Mouse (Mus musculus) forebrain, postnatal 0 days (tissue): Measurements from ENCODE around the gene Cd6. TPM values are rescaled to one million over a fixed set of nuclear protein-coding genes. Genes with fewer than 3 reads are reported as not detected.
A peak's percentile ranks its signal among the peaks of the same experiment; 100 is the strongest.

ENCODE experiments used
- ATAC-seq: fragments of 200-750 bp; cut with Nextera tagmentation; 2 replicates; pipeline ENCODE4 v1.8.0; 2017; ENCODE audit warnings: mild to moderate bottlenecking, moderate library complexity
- DNase-seq: peaks from one replicate; pipeline ENCODE4 v3.0.0-alpha.2; 2015
- H3K27ac ChIP-seq: fragments of 300-500 bp; sonication (generic); 2 replicates; pipeline ENCODE4 v1.5.1; 2014; ENCODE audit warnings: low read depth, mild to moderate bottlenecking, antibody characterized with exemption, low read length, moderate library complexity, mixed read lengths
- H3K27me3 ChIP-seq: fragments of 300-500 bp; sonication (generic); 2 replicates; pipeline ENCODE4 v1.6.1; 2014; ENCODE audit warnings: mild to moderate bottlenecking, low read length, mixed read lengths; ENCODE audit not compliant: insufficient read depth
- H3K36me3 ChIP-seq: fragments of 300-500 bp; sonication (generic); 2 replicates; pipeline ENCODE4 v1.6.1; 2014; ENCODE audit warnings: mild to moderate bottlenecking, moderate library complexity; ENCODE audit not compliant: insufficient read depth
- H3K4me1 ChIP-seq: fragments of 300-500 bp; sonication (generic); 2 replicates; pipeline ENCODE4 v1.6.1; 2014; ENCODE audit warnings: antibody characterized with exemption; ENCODE audit not compliant: insufficient read depth
- H3K4me2 ChIP-seq: fragments of 300-500 bp; sonication (generic); 2 replicates; pipeline ENCODE4 v1.6.1; 2014; ENCODE audit warnings: low read depth, mild to moderate bottlenecking, moderate library complexity
- H3K4me3 ChIP-seq: fragments of 300-500 bp; sonication (generic); 2 replicates; pipeline ENCODE4 v1.5.1; 2014; ENCODE audit warnings: low read depth, low read length, mixed read lengths
- H3K9ac ChIP-seq: fragments of 300-500 bp; sonication (generic); 2 replicates; pipeline ENCODE4 v1.6.1; 2014; ENCODE audit warnings: mild to moderate bottlenecking
- H3K9me3 ChIP-seq: fragments of 300-500 bp; sonication (generic); 2 replicates; pipeline ENCODE4 v1.6.1; 2016; ENCODE audit warnings: low read length
- CTCF ChIP-seq: sonication (generic); IDR thresholded peaks from 2 replicates; pipeline ENCODE4 v1.5.1; 2016; ENCODE audit warnings: antibody characterized with exemption, control low read depth, low read depth
- WGBS: fragments of 180-500 bp; shearing (Covaris S2); extraction: QIAGEN DNeasy Blood & Tissue Kit; methylation state at CpG from one replicate; pipeline ENCODE4 v1.1.7; 2014; 5-methylcytosine and 5-hydroxymethylcytosine counted together
- polyA plus RNA-seq: library from polyadenylated mRNA; unstranded; fragments of >200 nt; fragmentation: Nextera tagmentation; extraction: Ambion mirVana; gene quantifications from 2 replicates; pipeline ENCODE4 v1.2.1, GENCODE M21; 2015
- total RNA-seq: library from RNA; depleted of rRNA; stranded (reverse); fragments of >200 nt; gene quantifications from 2 replicates; pipeline ENCODE4 v1.2.3, GENCODE M21; 2014

Gene Cd6
- total and polyA plus RNA-seq, 2 experiments from 2014 or later, result 0.05 TPM; not detected in 1

GRCm38 (mm10) chr19:10803751-10804150, 26.1 kb downstream of the Cd6 start:
- H3K4me2 ChIP-seq, result no peak overlapping the region
- no peak for ATAC-seq
- no peak for DNase-seq
- 65% methylated on average over 5 of the region's 5 CpGs for WGBS
- no peak for TF ChIP-seq CTCF
- H3K4me3 ChIP-seq, result no peak overlapping the region
- no peak overlapping the region for H3K9ac ChIP-seq
- H3K27me3 ChIP-seq, result no peaks in the 10 kb centered on the region
- no peaks in the 10 kb centered on the region for H3K9me3 ChIP-seq
- no peak overlapping the region for H3K27ac ChIP-seq
- H3K36me3 ChIP-seq, result no peaks in the 10 kb centered on the region
- peaks cover 7% of the 10 kb centered on the region; the same call in 1 of the 2 replicates for H3K4me1 ChIP-seq

- H3K4me3 ChIP-seq, result no peak overlapping the region
- no peaks in the 10 kb centered on the region for H3K36me3 ChIP-seq
- H3K9me3 ChIP-seq, result no peaks in the 10 kb centered on the region
- ATAC-seq (no peak), DNase-seq (no peak)
- H3K27me3 ChIP-seq, result no peaks in the 10 kb centered on the region
- H3K4me1 ChIP-seq, result peaks cover 7% of the 10 kb centered on the region; the same call in 1 of the 2 replicates
- no peak for TF ChIP-seq CTCF
- H3K9ac ChIP-seq, result no peak overlapping the region
- no peak overlapping the region for H3K4me2 ChIP-seq
- 87% methylated on average over 6 of the region's 6 CpGs for WGBS
- H3K27ac ChIP-seq, result peak overlapping the region; percentile 83; the same call in 1 of the 2 replicates
Measured at GRCm38 (mm10) chr19:10801906-10802305, 28.0 kb downstream of the Cd6 start.

GRCm38 (mm10) chr19:10801070-10801469, 28.8 kb downstream of the Cd6 start:
- no peaks in the 10 kb centered on the region for H3K9me3 ChIP-seq
- no peak for TF ChIP-seq CTCF
- H3K9ac ChIP-seq, result peak overlapping the region; percentile 6; the same call in 1 of the 2 replicates
- no peak overlapping the region for H3K4me3 ChIP-seq
- ATAC-seq, result peak; percentile 96
- peaks cover 7% of the 10 kb centered on the region; the same call in 1 of the 2 replicates for H3K4me1 ChIP-seq
- WGBS, result 32% methylated on average over 6 of the region's 6 CpGs
- H3K4me2 ChIP-seq, result no peak overlapping the region
- no peaks in the 10 kb centered on the region for H3K36me3 ChIP-seq
- H3K27me3 ChIP-seq, result no peaks in the 10 kb centered on the region
- DNase-seq, result peak; percentile 83
- peak overlapping the region; percentile 83 for H3K27ac ChIP-seq

- 94% methylated on average over 17 of the region's 17 CpGs for WGBS
Measured at GRCm38 (mm10) chr19:10799155-10799554, 30.7 kb downstream of the Cd6 start.

GRCm38 (mm10) chr19:10798576-10798975, 31.3 kb downstream of the Cd6 start:
- DNase-seq (no peak), ATAC-seq (no peak)
- Histone ChIP-seq H3K4me3 (no peak overlapping the region), H3K36me3 (no peaks in the 10 kb centered on the region), H3K9ac (no peak overlapping the region), H3K4me2 (no peak overlapping the region), H3K27me3 (no peaks in the 10 kb centered on the region), H3K4me1 (peaks cover 10% of the 10 kb centered on the region; the same call in 1 of the 2 replicates), H3K9me3 (no peaks in the 10 kb centered on the region), H3K27ac (no peak overlapping the region)
- WGBS, result 77% methylated on average over 10 of the region's 10 CpGs
- TF ChIP-seq CTCF, result no peak

More at GRCm38 (mm10) chr19:10799155-10799554, 30.7 kb downstream of the Cd6 start:
- DNase-seq (no peak), ATAC-seq (no peak)
- H3K4me2 ChIP-seq, result no peak overlapping the region
- TF ChIP-seq CTCF, result no peak
- H3K4me3 ChIP-seq, result no peak overlapping the region
- H3K27ac ChIP-seq, result no peak overlapping the region
- H3K4me1 ChIP-seq, result peaks cover 10% of the 10 kb centered on the region; the same call in 1 of the 2 replicates
- no peaks in the 10 kb centered on the region for H3K9me3 ChIP-seq
- no peaks in the 10 kb centered on the region for H3K27me3 ChIP-seq
- no peaks in the 10 kb centered on the region for H3K36me3 ChIP-seq
- no peak overlapping the region for H3K9ac ChIP-seq

GRCm38 (mm10) chr19:10794916-10795315, 34.9 kb downstream of the Cd6 start:
- 0 out of 2 replicates have a peak, but pooled peaks cover 2% of the 10 kb centered on the region for H3K4me1 ChIP-seq
- WGBS, result 48% methylated on average over 1 of the region's 1 CpGs
- TF ChIP-seq CTCF, result no peak
- H3K36me3 ChIP-seq, result no peaks in the 10 kb centered on the region
- H3K4me3 ChIP-seq, result no peak overlapping the region
- H3K4me2 ChIP-seq, result no peak overlapping the region
- DNase-seq (no peak), ATAC-seq (0 out of 2 replicates have a peak, but pooled peaks have one; percentile 17)
- H3K27ac ChIP-seq, result no peak overlapping the region
- H3K27me3 ChIP-seq, result no peaks in the 10 kb centered on the region
- no peak overlapping the region for H3K9ac ChIP-seq
- H3K9me3 ChIP-seq, result no peaks in the 10 kb centered on the region

GRCm38 (mm10) chr19:10793044-10793443, 36.8 kb downstream of the Cd6 start:
- Histone ChIP-seq H3K4me2 (no peak overlapping the region), H3K9ac (no peak overlapping the region), H3K27me3 (no peaks in the 10 kb centered on the region), H3K4me1 (0 out of 2 replicates have a peak, but pooled peaks cover 2% of the 10 kb centered on the region), H3K36me3 (no peaks in the 10 kb centered on the region), H3K9me3 (no peaks in the 10 kb centered on the region), H3K4me3 (no peak overlapping the region), H3K27ac (no peak overlapping the region)
- WGBS, result 54% methylated on average over 3 of the region's 3 CpGs
- ATAC-seq (no peak), DNase-seq (no peak)
- TF ChIP-seq CTCF, result no peak
